Mouse (Mus musculus): ENCODE results near the gene Klhl24. TPM values are rescaled to one million over a fixed set of nuclear protein-coding genes. Genes with fewer than 3 reads are reported as not detected.

Klhl24 gene
- polyA plus RNA-seq, 1 experiment from 2014 or later: 20.0 TPM

- ATAC-seq (ENCODE audit: insufficient number of reproducible peaks, low FRiP score, low TSS enrichment, low read depth): no peak
- Histone ChIP-seq H3K27me3 (no peaks in the 10 kb centered on the region), H3K4me1 (no peaks in the 10 kb centered on the region), H3K9me3 (no peaks in the 10 kb centered on the region), H3K9ac (no peak overlapping the region), H3K36me3 (peaks cover 27% of the 10 kb centered on the region), H3K27ac (no peak overlapping the region), H3K4me2 (no peak overlapping the region), H3K4me3 (no peak overlapping the region)
- WGBS: 69% methylated on average over 5 of the region's 5 CpGs
Observed at GRCm38 (mm10) chr16:20151991-20152390, 54.6 kb downstream of the Klhl24 start.

GRCm38 (mm10) chr16:20153742-20154141 is 56.4 kb downstream of the Klhl24 start:
- H3K4me2 ChIP-seq: no peak overlapping the region
- no peaks in the 10 kb centered on the region for H3K4me1 ChIP-seq
- H3K9me3 ChIP-seq: no peaks in the 10 kb centered on the region
- no peak overlapping the region for H3K27ac ChIP-seq
- no peaks in the 10 kb centered on the region for H3K27me3 ChIP-seq
- H3K9ac ChIP-seq: no peak overlapping the region
- WGBS: 75% methylated on average over 3 of the region's 3 CpGs
- H3K4me3 ChIP-seq: no peak overlapping the region
- peaks cover 39% of the 10 kb centered on the region for H3K36me3 ChIP-seq
- no peak for ATAC-seq (ENCODE audit: insufficient number of reproducible peaks, low FRiP score, low TSS enrichment, low read depth)

DNA sequence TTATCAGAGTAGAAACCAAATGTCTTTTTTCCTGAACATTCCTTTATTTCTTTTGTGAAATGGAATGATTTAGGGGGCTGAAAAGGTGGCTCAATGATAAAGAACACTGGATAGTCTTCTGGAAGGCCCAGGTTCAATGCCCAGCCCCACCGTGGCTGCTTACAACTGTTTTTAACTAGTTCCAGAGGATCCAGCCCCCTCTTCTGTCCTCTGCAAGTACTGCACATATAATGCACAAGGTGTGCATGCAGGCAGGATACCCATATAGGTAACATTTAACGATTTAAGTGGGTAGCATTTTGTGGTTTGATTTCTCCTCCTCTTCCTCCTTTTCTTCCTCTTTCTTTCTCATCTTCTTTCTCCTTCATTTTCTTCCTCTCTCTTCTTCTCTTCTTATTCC is 62.8 kb downstream of the Klhl24 start:
- Histone ChIP-seq H3K4me1 (no peaks in the 10 kb centered on the region), H3K27ac (no peak overlapping the region), H3K36me3 (peaks cover 80% of the 10 kb centered on the region), H3K9me3 (no peaks in the 10 kb centered on the region), H3K4me2 (no peak overlapping the region), H3K27me3 (no peaks in the 10 kb centered on the region), H3K9ac (no peak overlapping the region), H3K4me3 (no peak overlapping the region)
- WGBS: 77% methylated on average over 2 of the region's 2 CpGs
- ATAC-seq (ENCODE audit: insufficient number of reproducible peaks, low FRiP score, low TSS enrichment, low read depth): no peak

DNA sequence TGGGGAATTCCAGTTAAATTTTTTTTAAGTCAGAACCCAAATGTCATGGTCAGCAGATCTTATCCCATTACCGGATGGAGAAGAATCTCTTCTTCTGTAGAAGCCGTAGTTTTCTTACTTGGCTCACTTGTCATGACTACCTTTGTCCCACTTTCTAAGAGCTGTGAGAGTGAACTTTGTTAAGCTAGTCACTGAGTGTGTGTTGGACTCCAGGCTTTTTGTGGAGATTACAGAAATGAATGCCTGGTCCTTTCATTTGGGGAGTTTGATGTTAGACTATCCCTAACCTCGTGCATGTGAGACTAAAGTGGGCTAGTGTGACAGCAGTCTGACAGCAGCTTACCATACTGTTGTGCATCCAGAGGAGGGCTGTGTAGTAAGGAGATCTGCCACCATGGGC is 71.7 kb downstream of the Klhl24 start:
- Histone ChIP-seq H3K4me2 (no peak overlapping the region), H3K4me3 (no peak overlapping the region), H3K36me3 (peaks cover 79% of the 10 kb centered on the region), H3K27ac (no peak overlapping the region), H3K9me3 (no peaks in the 10 kb centered on the region), H3K9ac (no peak overlapping the region), H3K4me1 (no peaks in the 10 kb centered on the region), H3K27me3 (no peaks in the 10 kb centered on the region)
- ATAC-seq (ENCODE audit: insufficient number of reproducible peaks, low FRiP score, low TSS enrichment, low read depth): no peak
- WGBS: 91% methylated on average over 3 of the region's 3 CpGs

DNA sequence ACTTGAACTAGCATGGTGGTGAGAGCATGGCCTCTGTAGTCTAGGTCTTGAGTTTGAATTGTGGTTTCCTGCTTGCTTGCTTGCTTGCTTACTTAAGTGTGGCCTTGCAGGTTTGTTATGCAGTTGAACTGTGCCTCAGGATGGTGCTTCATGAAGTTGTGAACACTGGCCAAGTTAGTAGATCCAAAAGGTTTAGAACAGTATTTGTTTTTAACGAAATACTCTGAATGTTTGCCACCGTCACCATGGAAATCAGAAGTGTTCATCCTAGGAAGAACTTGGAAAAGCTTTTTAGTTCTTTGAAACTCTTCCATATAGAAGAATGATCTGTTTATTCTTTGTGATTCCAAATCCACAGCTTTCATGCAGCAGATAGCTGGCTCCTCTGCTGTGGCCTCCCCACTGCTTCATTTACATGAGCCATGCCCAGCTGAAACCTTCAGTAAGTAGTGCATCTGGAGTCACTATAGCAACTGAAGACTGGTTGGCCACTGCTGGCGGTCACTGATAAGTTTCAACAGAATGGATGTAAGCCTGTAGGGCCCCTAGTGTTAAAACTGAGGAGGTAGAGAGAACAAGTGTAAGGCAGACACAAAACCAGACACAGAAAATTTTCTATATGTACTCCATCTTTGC is 72.2 kb downstream of the Klhl24 start:
- Histone ChIP-seq H3K9ac (no peak overlapping the region), H3K4me3 (no peak overlapping the region), H3K27ac (no peak overlapping the region), H3K27me3 (no peaks in the 10 kb centered on the region), H3K9me3 (no peaks in the 10 kb centered on the region), H3K4me1 (no peaks in the 10 kb centered on the region), H3K36me3 (peaks cover 79% of the 10 kb centered on the region), H3K4me2 (no peak overlapping the region)
- no peak for ATAC-seq (ENCODE audit: insufficient number of reproducible peaks, low FRiP score, low TSS enrichment, low read depth)
- WGBS: 94% methylated on average over 3 of the region's 3 CpGs

Other genes with a start within 250 kb of the Klhl24 start
- 7.9 and 8.1 TPM in 2 replicates for gene Klhl6, start 114.5 kb upstream of the Klhl24 start, polyA plus RNA-seq (2015; fragmentation: Nextera tagmentation; extraction: Ambion mirVana)
- gene Yeats2, start 43.5 kb downstream of the Klhl24 start, polyA plus RNA-seq (2015; fragmentation: Nextera tagmentation; extraction: Ambion mirVana): 24.7 and 26.5 TPM in 2 replicates
- 0.60 and 0.68 TPM in 2 replicates for gene Map6d1, start 143.8 kb downstream of the Klhl24 start, polyA plus RNA-seq (2015; fragmentation: Nextera tagmentation; extraction: Ambion mirVana)
- 88.4 and 99.6 TPM in 2 replicates for gene Parl, start 204.8 kb downstream of the Klhl24 start, polyA plus RNA-seq (2015; fragmentation: Nextera tagmentation; extraction: Ambion mirVana)
- gene Cyp2ab1, start 227.9 kb downstream of the Klhl24 start, polyA plus RNA-seq (2015; fragmentation: Nextera tagmentation; extraction: Ambion mirVana): 0.12 TPM in 2 replicates

Data from limb, embryonic 15.5 days (tissue).